Mouse (Mus musculus) embryonic facial prominence, embryonic 14.5 days (tissue): ENCODE measurements at regions not wholly inside any gene's neighbourhood (a gene's known extent, or its start where the extent isn't known, plus 50 kb on each side); places are given as distances from the start of the nearest gene placed in this dataset.

ENCODE experiments used
- ATAC-seq: fragments of 200-750 bp; cut with Nextera tagmentation; 2 replicates; pipeline ENCODE4 v1.8.0; 2017; ENCODE audit warnings: low read depth, moderate number of reproducible peaks, moderate TSS enrichment
- DNase-seq: peaks from one replicate; pipeline ENCODE4 v3.0.0-alpha.2; 2015; ENCODE audit warnings: low spot score
- H3K27ac ChIP-seq: fragments of 300-500 bp; sonication (generic); replicated peaks from 2 replicates; pipeline ENCODE4 v1.5.1; 2014; ENCODE audit warnings: low read depth, mild to moderate bottlenecking, low read length, moderate library complexity
- H3K27me3 ChIP-seq: fragments of 300-500 bp; sonication (generic); replicated peaks from 2 replicates; pipeline ENCODE4 v1.6.1; 2014; ENCODE audit warnings: low read length; ENCODE audit not compliant: control insufficient read depth, insufficient read depth
- H3K36me3 ChIP-seq: fragments of 300-500 bp; sonication (generic); 2 replicates; pipeline ENCODE4 v1.6.1; 2014; ENCODE audit warnings: low read length, mixed read lengths; ENCODE audit not compliant: control insufficient read depth, insufficient read depth
- H3K4me1 ChIP-seq: fragments of 300-500 bp; sonication (generic); 2 replicates; pipeline ENCODE4 v1.6.1; 2014; ENCODE audit warnings: antibody characterized with exemption, low read length; ENCODE audit not compliant: control insufficient read depth, insufficient read depth
- H3K4me2 ChIP-seq: fragments of 300-500 bp; sonication (generic); 2 replicates; pipeline ENCODE4 v1.6.1; 2014; ENCODE audit warnings: low read depth, mild to moderate bottlenecking, low read length, moderate library complexity, mixed read lengths
- H3K4me3 ChIP-seq: fragments of 300-500 bp; sonication (generic); 2 replicates; pipeline ENCODE4 v1.5.1; 2014; ENCODE audit warnings: low read depth, mild to moderate bottlenecking, low read length
- H3K9ac ChIP-seq: fragments of 300-500 bp; sonication (generic); 2 replicates; pipeline ENCODE4 v1.6.1; 2014; ENCODE audit warnings: low read depth, mild to moderate bottlenecking, low read length, moderate library complexity, mixed read lengths
- H3K9me3 ChIP-seq: fragments of 300-500 bp; sonication (generic); 2 replicates; pipeline ENCODE4 v1.6.1; 2016; ENCODE audit warnings: low read length; ENCODE audit not compliant: control insufficient read depth
- WGBS: fragments of 180-500 bp; shearing (Covaris S2); extraction: QIAGEN DNeasy Blood & Tissue Kit; methylation state at CpG from one replicate; pipeline ENCODE4 v1.1.7; 2014; 5-methylcytosine and 5-hydroxymethylcytosine counted together

GRCm38 (mm10) chr11:21427291-21428012, 56.5 kb upstream of the Ugp2 start:
- no peak overlapping the region for H3K27ac ChIP-seq
- H3K27me3 ChIP-seq = no peaks in the 10 kb centered on the region
- H3K9ac ChIP-seq = no peak overlapping the region
- no peaks in the 10 kb centered on the region for H3K36me3 ChIP-seq
- no peaks in the 10 kb centered on the region for H3K4me1 ChIP-seq
- DNase-seq (no peak), ATAC-seq (no peak)
- 71% methylated on average over 4 of the region's 4 CpGs for WGBS
- no peak overlapping the region for H3K4me2 ChIP-seq
- no peaks in the 10 kb centered on the region for H3K9me3 ChIP-seq
- H3K4me3 ChIP-seq = no peak overlapping the region

GRCm38 (mm10) chr11:21425480-21426101, 54.6 kb upstream of the Ugp2 start:
- no peak for ATAC-seq
- H3K9me3 ChIP-seq = no peaks in the 10 kb centered on the region
- no peak overlapping the region for H3K9ac ChIP-seq
- no peak overlapping the region for H3K4me2 ChIP-seq
- WGBS = 86% methylated on average over 6 of the region's 6 CpGs
- H3K27ac ChIP-seq = no peak overlapping the region
- no peak overlapping the region for H3K4me3 ChIP-seq
- DNase-seq = no peak
- H3K36me3 ChIP-seq = no peaks in the 10 kb centered on the region
- H3K4me1 ChIP-seq = no peaks in the 10 kb centered on the region
- H3K27me3 ChIP-seq = no peaks in the 10 kb centered on the region

- Histone ChIP-seq H3K9me3 (no peaks in the 10 kb centered on the region), H3K27me3 (no peaks in the 10 kb centered on the region), H3K4me2 (no peak overlapping the region), H3K36me3 (no peaks in the 10 kb centered on the region), H3K4me3 (no peak overlapping the region), H3K9ac (no peak overlapping the region), H3K27ac (no peak overlapping the region), H3K4me1 (no peaks in the 10 kb centered on the region)
- DNase-seq (no peak), ATAC-seq (no peak)
These were observed 53.3 kb upstream of the Ugp2 start for GRCm38 (mm10) chr11:21424345-21424744.

- DNase-seq = no peak
- Histone ChIP-seq H3K9me3 (no peaks in the 10 kb centered on the region), H3K27me3 (no peaks in the 10 kb centered on the region), H3K9ac (no peak overlapping the region), H3K36me3 (no peaks in the 10 kb centered on the region), H3K4me3 (no peak overlapping the region), H3K4me2 (no peak overlapping the region), H3K27ac (no peak overlapping the region), H3K4me1 (no peaks in the 10 kb centered on the region)
- WGBS = 39% methylated on average over 2 of the region's 2 CpGs
- no peak for ATAC-seq
These were observed 51.4 kb upstream of the Ugp2 start for GRCm38 (mm10) chr11:21422281-21422878.
